Mouse (Mus musculus) midbrain, embryonic 11.5 days (tissue): ENCODE results near the gene Atad5. TPM values are rescaled to one million over a fixed set of nuclear protein-coding genes. Genes with fewer than 3 reads are reported as not detected.
"Not testable (repeated sequence)": the region's sequence is repeated elsewhere in the genome, so short reads cannot be mapped to it uniquely, and the experiment has no call there.

ENCODE experiments used
- ATAC-seq: fragments of 200-750 bp; cut with Nextera tagmentation; 2 replicates; pipeline ENCODE4 v1.8.0; 2017; ENCODE audit warnings: moderate TSS enrichment, moderate library complexity; ENCODE audit not compliant: low FRiP score
- DNase-seq: peaks from one replicate; pipeline ENCODE4 v3.0.0; 2015; ENCODE audit warnings: low spot score; ENCODE audit errors: missing footprints
- H3K27ac ChIP-seq: fragments of 300-500 bp; sonication (generic); 2 replicates; pipeline ENCODE4 v1.5.1; 2014; ENCODE audit warnings: low read depth, low read length
- H3K27me3 ChIP-seq: fragments of 300-500 bp; sonication (generic); 2 replicates; pipeline ENCODE4 v1.6.1; 2014; ENCODE audit warnings: mild to moderate bottlenecking, low read length, moderate library complexity, mixed read lengths; ENCODE audit not compliant: control insufficient read depth, insufficient read depth
- H3K36me3 ChIP-seq: fragments of 300-500 bp; sonication (generic); 2 replicates; pipeline ENCODE4 v1.6.1; 2014; ENCODE audit warnings: mild to moderate bottlenecking, low read length, moderate library complexity, mixed read lengths; ENCODE audit not compliant: control insufficient read depth, insufficient read depth
- H3K4me1 ChIP-seq: fragments of 300-500 bp; sonication (generic); 2 replicates; pipeline ENCODE4 v1.6.1; 2014; ENCODE audit warnings: low read length; ENCODE audit not compliant: control insufficient read depth, insufficient read depth
- H3K4me2 ChIP-seq: fragments of 300-500 bp; sonication (generic); 2 replicates; pipeline ENCODE4 v1.6.1; 2014; ENCODE audit warnings: mild to moderate bottlenecking, moderate library complexity
- H3K4me3 ChIP-seq: fragments of 300-500 bp; sonication (generic); 2 replicates; pipeline ENCODE4 v1.5.1; 2014; ENCODE audit warnings: low read depth, low read length
- H3K9ac ChIP-seq: fragments of 300-500 bp; sonication (generic); 2 replicates; pipeline ENCODE4 v1.6.1; 2014; ENCODE audit warnings: low read length
- H3K9me3 ChIP-seq: fragments of 300-500 bp; sonication (generic); 2 replicates; pipeline ENCODE4 v1.6.1; 2016; ENCODE audit warnings: low read length; ENCODE audit not compliant: control insufficient read depth
- WGBS: fragments of 180-500 bp; shearing (Covaris S2); extraction: QIAGEN DNeasy Blood & Tissue Kit; methylation state at CpG from one replicate; pipeline ENCODE4 v1.1.7; 2014; 5-methylcytosine and 5-hydroxymethylcytosine counted together
- polyA plus RNA-seq: library from polyadenylated mRNA; unstranded; fragments of >200 nt; fragmentation: Nextera tagmentation; extraction: Ambion mirVana; gene quantifications from 2 replicates; pipeline ENCODE4 v1.2.1, GENCODE M21; 2014

The Atad5 gene
- polyA plus RNA-seq, 1 experiment from 2014 or later, result 19.1 TPM

GRCm38 (mm10) chr11:80062159-80062558, 27.0 kb upstream of the Atad5 start:
- Histone ChIP-seq H3K9me3 (no peaks in the 10 kb centered on the region), H3K4me3 (no peak overlapping the region), H3K27ac (no peak overlapping the region), H3K27me3 (no peaks in the 10 kb centered on the region), H3K9ac (no peak overlapping the region), H3K4me2 (no peak overlapping the region), H3K36me3 (0 out of 2 replicates have a peak, but pooled peaks cover 8% of the 10 kb centered on the region), H3K4me1 (no peaks in the 10 kb centered on the region)
- no peak for DNase-seq
- WGBS, result 88% methylated on average over 4 of the region's 4 CpGs
- no peak for ATAC-seq

- ATAC-seq, H3K36me3 ChIP-seq, H3K4me2 ChIP-seq, H3K4me1 ChIP-seq, H3K9ac ChIP-seq, DNase-seq, H3K27me3 ChIP-seq, H3K4me3 ChIP-seq, H3K27ac ChIP-seq, H3K9me3 ChIP-seq: not testable (repeated sequence)
- WGBS, result 84% methylated on average over 4 of the region's 4 CpGs
Observed at GRCm38 (mm10) chr11:80066373-80066772, 22.8 kb upstream of the Atad5 start.

GRCm38 (mm10) chr11:80067558-80067957, 21.6 kb upstream of the Atad5 start:
- no peak overlapping the region for H3K9ac ChIP-seq
- no peak for DNase-seq
- H3K27ac ChIP-seq, result no peak overlapping the region
- WGBS, result 92% methylated on average over 5 of the region's 5 CpGs
- no peak overlapping the region for H3K4me2 ChIP-seq
- H3K9me3 ChIP-seq, result no peaks in the 10 kb centered on the region
- H3K4me1 ChIP-seq, result no peaks in the 10 kb centered on the region
- no peak overlapping the region for H3K4me3 ChIP-seq
- no peaks in the 10 kb centered on the region for H3K36me3 ChIP-seq
- no peaks in the 10 kb centered on the region for H3K27me3 ChIP-seq
- no peak for ATAC-seq

GRCm38 (mm10) chr11:80069815-80070214, 19.4 kb upstream of the Atad5 start:
- no peaks in the 10 kb centered on the region for H3K9me3 ChIP-seq
- 95% methylated on average over 3 of the region's 3 CpGs for WGBS
- no peak for DNase-seq
- no peak overlapping the region for H3K27ac ChIP-seq
- H3K36me3 ChIP-seq, result no peaks in the 10 kb centered on the region
- H3K9ac ChIP-seq, result no peak overlapping the region
- no peak for ATAC-seq
- H3K4me2 ChIP-seq, result no peak overlapping the region
- no peak overlapping the region for H3K4me3 ChIP-seq
- no peaks in the 10 kb centered on the region for H3K27me3 ChIP-seq
- no peaks in the 10 kb centered on the region for H3K4me1 ChIP-seq

- Histone ChIP-seq H3K4me2 (no peak overlapping the region), H3K9ac (no peak overlapping the region), H3K9me3 (no peaks in the 10 kb centered on the region), H3K4me1 (no peaks in the 10 kb centered on the region), H3K4me3 (no peak overlapping the region), H3K36me3 (no peaks in the 10 kb centered on the region), H3K27me3 (no peaks in the 10 kb centered on the region), H3K27ac (no peak overlapping the region)
- DNase-seq (no peak), ATAC-seq (no peak)
- WGBS, result 96% methylated on average over 2 of the region's 2 CpGs
Observed at GRCm38 (mm10) chr11:80071039-80071438, 18.2 kb upstream of the Atad5 start.

- Histone ChIP-seq H3K4me1 (no peaks in the 10 kb centered on the region), H3K9ac (no peak overlapping the region), H3K9me3 (no peaks in the 10 kb centered on the region), H3K27me3 (no peaks in the 10 kb centered on the region), H3K27ac (no peak overlapping the region), H3K4me3 (no peak overlapping the region), H3K36me3 (no peaks in the 10 kb centered on the region), H3K4me2 (no peak overlapping the region)
- ATAC-seq (no peak), DNase-seq (no peak)
- WGBS, result 95% methylated on average over 3 of the region's 3 CpGs
Observed at GRCm38 (mm10) chr11:80072365-80072764, 16.8 kb upstream of the Atad5 start.

GRCm38 (mm10) chr11:80075608-80076277, 13.5 kb upstream of the Atad5 start:
- Histone ChIP-seq H3K27me3 (no peaks in the 10 kb centered on the region), H3K9me3 (no peaks in the 10 kb centered on the region), H3K9ac (no peak overlapping the region), H3K4me3 (no peak overlapping the region), H3K4me1 (peaks cover 6% of the 10 kb centered on the region; the same call in 1 of the 2 replicates), H3K4me2 (no peak overlapping the region), H3K36me3 (no peaks in the 10 kb centered on the region), H3K27ac (no peak overlapping the region)
- WGBS, result 92% methylated on average over 5 of the region's 5 CpGs
- DNase-seq, result no peak
- ATAC-seq, result no peak

- Histone ChIP-seq H3K36me3 (no peaks in the 10 kb centered on the region), H3K4me1 (peaks cover 11% of the 10 kb centered on the region; the same call in 1 of the 2 replicates), H3K9me3 (no peaks in the 10 kb centered on the region), H3K9ac (no peak overlapping the region), H3K27me3 (no peaks in the 10 kb centered on the region), H3K27ac (no peak overlapping the region), H3K4me3 (no peak overlapping the region), H3K4me2 (no peak overlapping the region)
- WGBS, result 83% methylated on average over 13 of the region's 14 CpGs
- DNase-seq (no peak), ATAC-seq (no peak)
Observed at GRCm38 (mm10) chr11:80077784-80078545, 11.2 kb upstream of the Atad5 start.

- H3K4me1 ChIP-seq, result peaks cover 11% of the 10 kb centered on the region; the same call in 1 of the 2 replicates
- no peak overlapping the region for H3K9ac ChIP-seq
- H3K4me3 ChIP-seq, result no peak overlapping the region
- no peaks in the 10 kb centered on the region for H3K36me3 ChIP-seq
- WGBS, result 69% methylated on average over 1 of the region's 1 CpGs
- ATAC-seq, result no peak
- H3K4me2 ChIP-seq, result no peak overlapping the region
- H3K27me3 ChIP-seq, result no peaks in the 10 kb centered on the region
- no peak for DNase-seq
- no peaks in the 10 kb centered on the region for H3K9me3 ChIP-seq
- H3K27ac ChIP-seq, result no peak overlapping the region
Observed at GRCm38 (mm10) chr11:80078831-80079230, 10.4 kb upstream of the Atad5 start.
